Mouse (Mus musculus): ENCODE measurements around the gene Whrn.

- TF ChIP-seq POLR2A (IDR thresholded peaks at IDR 0.05; ENCODE audit: borderline replicate concordance, extremely low read depth, low read depth, low read length) = no peak
- no peak for TF ChIP-seq CTCF (IDR thresholded peaks at IDR 0.05; ENCODE audit: insufficient read depth, low read length)
Measured at GRCm38 (mm10) chr4:63400541-63401306, 95.1 kb downstream of the Whrn start.
